8 mouse cellular contexts compared by ENCODE assay signal in the genomic region with DNA sequence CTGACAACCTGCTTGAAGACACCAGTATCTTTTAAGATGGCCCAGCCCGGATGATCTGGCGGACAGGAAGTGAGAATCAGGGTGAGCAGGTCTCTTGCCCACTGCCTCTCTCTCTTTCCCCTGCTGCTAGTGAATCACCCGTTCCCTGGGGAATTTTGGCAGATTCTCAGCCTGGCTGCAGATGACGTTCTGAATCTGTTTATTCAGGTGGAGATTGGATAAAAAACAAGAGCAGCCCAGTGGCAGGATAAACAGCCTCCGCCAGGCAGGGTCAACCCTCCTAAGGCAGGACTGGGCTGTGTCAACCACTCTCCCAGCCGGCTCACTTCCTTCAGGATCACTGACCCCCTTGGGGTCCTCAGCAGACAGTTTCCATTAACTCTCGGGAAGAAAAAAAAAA. TPM values are rescaled to one million over a fixed set of nuclear protein-coding genes. Genes with fewer than 3 reads are reported as not detected.
DNase-seq lines count a peak whose midpoint lies in the region; ATAC-seq and TF ChIP-seq lines count a peak whose summit lies in the region.

No protein-coding gene starts in this region.

- no peak for TF ChIP-seq CTCF in gastrocnemius, adult 2 months (IDR thresholded peaks at IDR 0.05)
- no peak for TF ChIP-seq CTCF in CH12.LX (conservative IDR thresholded peaks at IDR 0.05 in 1 of 2, IDR thresholded peaks at IDR 0.05 in 1 of 2; ENCODE audit: low read depth in 2 of 2, low read length in 2 of 2)

- H3K4me2 ChIP-seq in CH12.LX (ENCODE audit: insufficient read depth, low read depth, poor library complexity, severe bottlenecking): no peak overlapping the region
- no peak overlapping the region for H3K4me2 ChIP-seq in neural tube, embryonic 15.5 days

- intact Hi-C loops in gastrocnemius, adult 2 months (cut with DNase I): no loop called here
- intact Hi-C loops in gastrocnemius, postnatal 36 days (cut with DNase I): no loop called here

- H3K9me3 ChIP-seq in CH12.LX (replicated peaks; ENCODE audit: low read length): no peaks in the 10 kb centered on the region
- H3K9me3 ChIP-seq in hindbrain, embryonic 10.5 days: no peaks in the 10 kb centered on the region
- no peaks in the 10 kb centered on the region for H3K9me3 ChIP-seq in neural tube, embryonic 15.5 days (replicated peaks)

- ATAC-seq in neural tube, embryonic 15.5 days (ENCODE audit: low FRiP score): peak; percentile 41; the same call in 1 of the 2 replicates
- no peak for ATAC-seq in CD4-positive, CD25-positive, alpha-beta regulatory T cell, adult 4 months

- no peak for TF ChIP-seq POLR2A in CH12.LX (IDR thresholded peaks at IDR 0.05; ENCODE audit: low read depth, low read length)

- DNase-seq in gastrocnemius, adult 2 months: peak; percentile 68
- no peak for DNase-seq in gastrocnemius, postnatal 10 days
- peak; percentile 46 for DNase-seq in CH12.LX (ENCODE audit: extremely low read depth)
- peak; percentile 59 for DNase-seq in embryo, embryonic 10 days (ENCODE audit: low spot score)
- peak; percentile 45 for DNase-seq in hindbrain, embryonic 10.5 days (ENCODE audit: low spot score)
- no peak for DNase-seq in gastrocnemius, postnatal 36 days

- H3K36me3 ChIP-seq in CH12.LX (replicated peaks in 1 of 2; ENCODE audit: control insufficient read depth in 1 of 2, insufficient read depth in 1 of 2, low read length in 1 of 2): no peaks in the 10 kb centered on the region
- peaks cover 24% of the 10 kb centered on the region; the same call in 1 of the 2 replicates for H3K36me3 ChIP-seq in hindbrain, embryonic 10.5 days
- H3K36me3 ChIP-seq in neural tube, embryonic 15.5 days: no peaks in the 10 kb centered on the region

- TF ChIP-seq EP300 in CH12.LX (IDR thresholded peaks at IDR 0.05; ENCODE audit: low read length): no peak

- no peak for TF ChIP-seq RAD21 in CH12.LX (IDR thresholded peaks at IDR 0.05; ENCODE audit: low read depth, low read length)

- H3K27ac ChIP-seq in gastrocnemius, adult 2 months: peak overlapping the region; percentile 75
- H3K27ac ChIP-seq in CH12.LX (ENCODE audit: insufficient read depth, low read depth): no peak overlapping the region
- peak overlapping the region; percentile 40; the same call in 1 of the 2 replicates for H3K27ac ChIP-seq in hindbrain, embryonic 10.5 days
- peak overlapping the region; percentile 42; the same call in 1 of the 2 replicates for H3K27ac ChIP-seq in neural tube, embryonic 15.5 days (replicated peaks)

- H3K9ac ChIP-seq in CH12.LX (ENCODE audit: insufficient read depth, low read depth): no peak overlapping the region
- no peak overlapping the region for H3K9ac ChIP-seq in neural tube, embryonic 15.5 days (replicated peaks)

- H3K27me3 ChIP-seq in CH12.LX (replicated peaks): peaks cover 2% of the 10 kb centered on the region
- H3K27me3 ChIP-seq in hindbrain, embryonic 10.5 days (ENCODE audit: insufficient read depth, poor library complexity, severe bottlenecking): no peaks in the 10 kb centered on the region
- H3K27me3 ChIP-seq in neural tube, embryonic 15.5 days (replicated peaks): no peaks in the 10 kb centered on the region

- 53% methylated on average over 7 of the region's 7 CpGs for WGBS in hindbrain, embryonic 10.5 days
- 34% methylated on average over 7 of the region's 7 CpGs for WGBS in neural tube, embryonic 15.5 days

- dilution Hi-C loops in CH12.LX (cut with MboI; ENCODE audit: extremely low pct_ligation_motif_present, extremely low pct_unique_long_range_greater_than_20kb, low sequenced_read_pairs): no loop called here

- no peak overlapping the region for H3K4me3 ChIP-seq in gastrocnemius, adult 2 months
- H3K4me3 ChIP-seq in CH12.LX (replicated peaks in 1 of 3; ENCODE audit: low read depth in 2 of 3, low read length in 2 of 3, poor library complexity in 1 of 3): no peak overlapping the region
- no peak overlapping the region for H3K4me3 ChIP-seq in hindbrain, embryonic 10.5 days
- no peak overlapping the region for H3K4me3 ChIP-seq in neural tube, embryonic 15.5 days (replicated peaks)

- H3K79me2 ChIP-seq in CH12.LX (replicated peaks; ENCODE audit: control insufficient read depth, extremely low read depth, insufficient read depth, poor library complexity, severe bottlenecking): no peaks in the 10 kb centered on the region

- H3K4me1 ChIP-seq in CH12.LX (ENCODE audit: control insufficient read depth in 1 of 2, insufficient read depth in 2 of 2): peaks cover 0 to 8% of the 10 kb centered on the region in 2 experiments; a peak in 2 of 4 replicates
- peaks cover 60% of the 10 kb centered on the region for H3K4me1 ChIP-seq in hindbrain, embryonic 10.5 days (replicated peaks)
- peaks cover 15% of the 10 kb centered on the region for H3K4me1 ChIP-seq in neural tube, embryonic 15.5 days

- in situ Hi-C loops in CH12.LX (cut with MboI; ENCODE audit: low pct_ligation_motif_present, low pct_unique_long_range_greater_than_20kb, low sequenced_read_pairs): no loop called here

TF ChIP-seq in CH12.LX, 34 proteins besides CTCF, POLR2A, EP300 and RAD21:
- TF ChIP-seq CHD1 (IDR thresholded peaks at IDR 0.05; ENCODE audit: low read depth, low read length) (no peak), ZKSCAN1 (IDR thresholded peaks at IDR 0.05; ENCODE audit: borderline replicate concordance, low read depth, low read length) (no peak), PAX5 (IDR thresholded peaks at IDR 0.05; ENCODE audit: low read length) (no peak), USF1 (IDR thresholded peaks at IDR 0.05; ENCODE audit: low read depth, low read length) (no peak), ETS1 (conservative IDR thresholded peaks at IDR 0.05; ENCODE audit: low read depth, low read length) (no peak)

RNA-seq across cellular contexts. Expression of a gene that starts 59.7 kb away (rescaled TPM):
- 10 to 100 TPM; 38.9 to 57.9 TPM for total RNA-seq in gastrocnemius, adult 2 months (2021)
- 10 to 100 TPM; 52.1 to 54.0 TPM for total RNA-seq in gastrocnemius, postnatal 10 days (2021)
- total RNA-seq in CH12.LX (2012; rRNA removed) (not detected in 2 replicates), CH12.LX (2014; rRNA removed) (0.14 TPM in 1 of 2 replicates, not detected in the other)
- polyA plus RNA-seq in CH12.LX (2012; ENCODE audit: insufficient read length, low read depth): 0.22 and 0.43 TPM in 2 replicates
- polyA plus RNA-seq in hindbrain, embryonic 10.5 days (2016; fragmentation: Nextera tagmentation; extraction: Ambion mirVana): 12.7 and 14.4 TPM in 2 replicates
- polyA plus RNA-seq in neural tube, embryonic 15.5 days (2015; fragmentation: Nextera tagmentation; extraction: Ambion mirVana): 14.5 and 15.0 TPM in 2 replicates
- 10 to 100 TPM; 30.8 to 38.6 TPM for polyA plus RNA-seq in CD4-positive, CD25-positive, alpha-beta regulatory T cell, adult 4 months (2017; shearing (Covaris generic))
- total RNA-seq in gastrocnemius, postnatal 36 days (2021): 10 to 100 TPM; 49.2 to 51.2 TPM

Comparison
In these comparisons a context has a peak if more than half of its experiments do, and no peak if none do; other contexts are left out.
1. DNase-seq: peak in gastrocnemius, adult 2 months (single experiment), CH12.LX (single experiment), embryo, embryonic 10 days (single experiment) and hindbrain, embryonic 10.5 days (single experiment); none in gastrocnemius, postnatal 10 days (single experiment) and gastrocnemius, postnatal 36 days (0 of 2).
2. RNA of a gene that starts 59.7 kb away (total RNA-seq): 38.9 to 57.9 TPM in gastrocnemius, adult 2 months, 52.1 to 54.0 TPM in gastrocnemius, postnatal 10 days and 49.2 to 51.2 TPM in gastrocnemius, postnatal 36 days; 0.14 TPM in CH12.LX; every median in the first group is over 10 times any median in the second.